Mouse (Mus musculus): ENCODE measurements at regions not wholly inside any gene's neighbourhood (a gene's known extent, or its start where the extent isn't known, plus 50 kb on each side); places are given as distances from the start of the nearest gene placed in this dataset.

DNA sequence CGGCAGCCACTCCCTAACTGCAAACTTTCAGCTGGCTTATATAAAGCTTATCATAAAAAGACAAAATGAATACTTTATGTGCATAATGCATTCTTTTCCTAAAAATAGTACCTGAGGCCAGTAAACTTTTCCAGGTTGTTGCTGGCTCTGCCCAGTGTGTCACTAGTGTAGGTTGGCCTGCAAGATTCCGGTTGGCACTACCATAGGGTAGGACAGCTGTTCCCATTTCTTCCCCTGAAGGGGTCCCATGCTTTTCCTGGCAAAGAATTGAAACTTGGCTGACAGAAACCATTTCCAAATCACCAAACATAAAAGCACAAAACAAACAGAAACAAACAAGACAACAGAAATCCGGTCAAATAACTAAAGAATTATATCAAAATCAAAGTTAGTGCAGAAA lies 789.6 kb upstream of the Adgrl4 start:
- Histone ChIP-seq H3K27ac (ENCODE audit: low read length) (no peak overlapping the region), H3K9ac (replicated peaks; ENCODE audit: low read depth, low read length) (no peak overlapping the region)
- 59% methylated on average over 3 of the region's 3 CpGs for WGBS

DNA sequence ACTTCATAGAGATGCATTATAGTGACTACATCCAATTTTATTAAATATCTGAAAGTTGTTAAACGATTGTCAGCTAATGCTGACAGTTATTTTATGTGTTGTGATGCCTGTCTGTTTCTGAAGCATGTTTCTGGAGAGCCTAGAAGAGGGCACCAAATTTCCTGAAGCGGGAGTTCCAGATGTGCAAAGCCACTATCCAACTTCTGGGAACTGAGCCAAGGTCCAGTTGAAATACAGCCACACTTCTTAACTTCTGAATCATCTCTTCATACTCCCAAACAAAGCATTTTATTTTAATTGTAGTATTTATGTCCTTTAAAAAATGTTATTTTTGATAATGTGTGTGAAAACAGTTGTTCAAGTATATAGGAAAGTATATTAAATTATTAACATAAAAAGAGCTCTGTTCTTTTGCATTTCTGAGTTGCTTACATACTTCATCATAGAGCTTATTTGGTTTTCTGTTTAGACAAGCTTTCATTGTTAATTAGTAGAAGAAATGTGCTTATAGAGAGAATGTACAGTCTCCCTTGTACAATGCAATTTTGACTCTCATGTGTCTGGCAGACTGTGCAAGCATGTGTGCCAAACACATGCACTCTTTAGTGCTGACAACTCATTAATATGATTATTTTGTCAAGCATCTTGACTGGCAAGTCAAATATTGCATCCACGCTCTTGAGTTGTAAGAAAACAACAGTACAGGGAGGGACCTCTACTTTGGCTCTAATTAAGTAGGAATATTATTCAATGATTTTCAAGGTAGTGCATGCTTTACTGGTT lies 787.7 kb upstream of the Adgrl4 start:
- ATAC-seq = peak; percentile 89
- H3K36me3 ChIP-seq (ENCODE audit: control insufficient read depth, insufficient read depth) = no peaks in the 10 kb centered on the region
- 66% methylated on average over 3 of the region's 3 CpGs for WGBS

More for the DNA sequence above, 789.6 kb upstream of the Adgrl4 start:
- no peaks in the 10 kb centered on the region for H3K4me1 ChIP-seq (replicated peaks; ENCODE audit: control insufficient read depth, insufficient read depth, low read length)
- H3K4me3 ChIP-seq (replicated peaks; ENCODE audit: low read length) = no peak overlapping the region
- 0 out of 2 replicates have a peak, but pooled peaks have one; percentile 52 for ATAC-seq
- no peaks in the 10 kb centered on the region for H3K9me3 ChIP-seq (ENCODE audit: control insufficient read depth, low read length)
- H3K36me3 ChIP-seq (ENCODE audit: control insufficient read depth, insufficient read depth) = no peaks in the 10 kb centered on the region
- H3K4me2 ChIP-seq (ENCODE audit: low read length) = no peak overlapping the region
- no peaks in the 10 kb centered on the region for H3K27me3 ChIP-seq (replicated peaks; ENCODE audit: control insufficient read depth, insufficient read depth, low read length)

DNA sequence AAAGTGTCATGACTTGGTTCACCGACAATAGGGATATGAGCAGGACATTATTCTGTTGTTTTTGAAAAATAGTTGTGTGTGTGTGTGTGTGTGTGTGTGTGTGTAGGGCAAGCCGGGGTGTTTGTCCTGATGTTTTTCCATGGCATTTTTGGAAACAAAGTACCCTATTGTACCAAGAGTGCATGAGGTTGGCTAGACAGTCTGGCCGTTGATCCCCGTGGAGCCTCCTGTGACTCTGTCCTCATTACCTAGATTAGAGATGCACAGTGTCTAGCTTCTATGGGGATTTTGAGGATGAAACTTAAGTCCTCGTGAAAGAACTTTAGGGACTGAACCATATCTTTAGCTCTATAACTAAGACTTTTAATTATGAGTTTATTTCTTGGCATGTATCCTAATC lies 741.9 kb upstream of the Adgrl4 start:
- Histone ChIP-seq H3K9ac (replicated peaks; ENCODE audit: low read depth, low read length) (no peak overlapping the region), H3K9me3 (ENCODE audit: control insufficient read depth, low read length) (no peaks in the 10 kb centered on the region), H3K4me2 (ENCODE audit: low read length) (no peak overlapping the region), H3K27me3 (replicated peaks; ENCODE audit: control insufficient read depth, insufficient read depth, low read length) (no peaks in the 10 kb centered on the region), H3K4me1 (replicated peaks; ENCODE audit: control insufficient read depth, insufficient read depth, low read length) (no peaks in the 10 kb centered on the region), H3K27ac (ENCODE audit: low read length) (no peak overlapping the region), H3K36me3 (ENCODE audit: control insufficient read depth, insufficient read depth) (no peaks in the 10 kb centered on the region), H3K4me3 (replicated peaks; ENCODE audit: low read length) (no peak overlapping the region)
- 80% methylated on average over 5 of the region's 5 CpGs for WGBS
- no peak for ATAC-seq

More for the DNA sequence above, 787.7 kb upstream of the Adgrl4 start:
- Histone ChIP-seq H3K4me1 (replicated peaks; ENCODE audit: control insufficient read depth, insufficient read depth, low read length) (no peaks in the 10 kb centered on the region), H3K27me3 (replicated peaks; ENCODE audit: control insufficient read depth, insufficient read depth, low read length) (no peaks in the 10 kb centered on the region), H3K4me2 (ENCODE audit: low read length) (no peak overlapping the region), H3K9ac (replicated peaks; ENCODE audit: low read depth, low read length) (no peak overlapping the region), H3K27ac (ENCODE audit: low read length) (no peak overlapping the region), H3K4me3 (replicated peaks; ENCODE audit: low read length) (no peak overlapping the region), H3K9me3 (ENCODE audit: control insufficient read depth, low read length) (no peaks in the 10 kb centered on the region)

DNA sequence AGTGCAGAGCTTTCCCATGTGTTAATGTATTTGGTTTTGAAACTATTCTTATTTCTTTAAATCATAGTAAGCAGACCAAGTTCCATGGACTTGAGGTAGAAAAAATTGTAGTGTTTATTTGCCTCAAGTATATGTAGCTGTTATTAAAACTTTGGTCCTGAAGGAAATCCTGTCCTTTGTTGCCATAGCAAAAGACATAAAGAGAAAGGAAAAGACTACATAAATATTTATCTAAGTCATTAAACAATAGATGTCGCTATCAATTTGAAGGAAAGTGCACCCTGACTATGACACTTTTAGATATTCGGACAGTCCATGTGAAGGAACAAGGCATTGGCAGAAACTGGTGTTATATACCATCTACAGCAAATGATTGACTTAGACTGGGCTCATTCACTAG lies 737.7 kb upstream of the Adgrl4 start:
- H3K4me1 ChIP-seq (replicated peaks; ENCODE audit: control insufficient read depth, insufficient read depth, low read length) = no peaks in the 10 kb centered on the region
- H3K27ac ChIP-seq (ENCODE audit: low read length) = no peak overlapping the region
- ATAC-seq = no peak
- no peak overlapping the region for H3K4me3 ChIP-seq (replicated peaks; ENCODE audit: low read length)
- WGBS = 84% methylated on average over 2 of the region's 2 CpGs
- H3K36me3 ChIP-seq (ENCODE audit: control insufficient read depth, insufficient read depth) = no peaks in the 10 kb centered on the region
- no peak overlapping the region for H3K9ac ChIP-seq (replicated peaks; ENCODE audit: low read depth, low read length)
- H3K9me3 ChIP-seq (ENCODE audit: control insufficient read depth, low read length) = no peaks in the 10 kb centered on the region
- H3K4me2 ChIP-seq (ENCODE audit: low read length) = no peak overlapping the region
- no peaks in the 10 kb centered on the region for H3K27me3 ChIP-seq (replicated peaks; ENCODE audit: control insufficient read depth, insufficient read depth, low read length)
